Mouse (Mus musculus) induced T-regulatory cell, adult 2 months (primary cell): ENCODE measurements around the gene Carm1.

Source experiments
- DNase-seq: peaks from one replicate; pipeline ENCODE4 v3.0.0-alpha.2; 2012; ENCODE audit warnings: low read depth

The Carm1 gene

GRCm38 (mm10) chr9:21614864-21615616 is 68.3 kb downstream of the Carm1 start:
- DNase-seq, result peak; percentile 34

- DNase-seq, result peak; percentile 100
Measured at GRCm38 (mm10) chr9:21615617-21616231, 69.0 kb downstream of the Carm1 start, which contains the start of gene Smarca4. Smarca4 (plus strand) TSS chr9:21616169.

GRCm38 (mm10) chr9:21616232-21616781 is 69.6 kb downstream of the Carm1 start:
- no peak for DNase-seq

- DNase-seq, result peak; percentile 54
Measured at GRCm38 (mm10) chr9:21617066-21617465, 70.4 kb downstream of the Carm1 start.

- no peak for DNase-seq
Measured at GRCm38 (mm10) chr9:21620229-21620628, 73.5 kb downstream of the Carm1 start.

- no peak for DNase-seq
Measured at GRCm38 (mm10) chr9:21622676-21623075, 76.0 kb downstream of the Carm1 start.

- DNase-seq, result no peak
Measured at GRCm38 (mm10) chr9:21625342-21626339, 78.9 kb downstream of the Carm1 start.

GRCm38 (mm10) chr9:21626571-21626970 is 79.9 kb downstream of the Carm1 start:
- DNase-seq, result peak; percentile 65

GRCm38 (mm10) chr9:21627145-21627795 is 80.6 kb downstream of the Carm1 start:
- DNase-seq, result no peak

GRCm38 (mm10) chr9:21630673-21631072 is 84.0 kb downstream of the Carm1 start:
- DNase-seq, result peak; percentile 69

GRCm38 (mm10) chr9:21633106-21633505 is 86.4 kb downstream of the Carm1 start:
- no peak for DNase-seq

GRCm38 (mm10) chr9:21635639-21636038 is 88.9 kb downstream of the Carm1 start:
- no peak for DNase-seq

GRCm38 (mm10) chr9:21639031-21639430 is 92.3 kb downstream of the Carm1 start:
- DNase-seq, result no peak
